ENCODE assay signal across 8 mouse cellular contexts in the genomic region with DNA sequence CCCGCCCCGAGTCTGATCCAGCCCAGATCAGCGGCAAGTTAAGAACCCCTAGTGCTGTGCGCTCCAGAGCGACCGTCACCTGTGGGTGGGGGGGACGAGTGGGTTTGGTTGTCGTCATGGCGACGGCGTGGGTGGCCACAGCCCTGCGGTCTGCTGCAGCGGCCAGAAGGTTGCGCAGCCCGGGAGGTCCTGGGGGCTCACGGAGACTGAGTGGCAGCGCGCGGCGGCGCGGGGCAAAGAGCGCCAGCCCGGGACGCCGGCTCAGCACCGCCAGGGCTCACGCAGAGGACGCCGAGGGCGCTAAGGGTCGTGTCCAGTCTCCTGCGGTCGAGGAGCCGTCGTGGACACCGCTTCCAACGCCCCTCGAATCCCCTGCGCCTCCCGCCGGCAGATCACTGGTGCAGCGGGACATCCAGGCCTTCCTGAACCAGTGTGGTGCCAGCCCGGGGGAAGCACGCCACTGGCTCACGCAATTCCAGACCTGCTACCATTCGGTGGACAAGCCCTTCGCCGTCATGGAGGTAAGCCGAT. TPM values are rescaled to one million over a fixed set of nuclear protein-coding genes. Genes with fewer than 3 reads are reported as not detected.
A peak's percentile ranks its signal among the peaks of the same experiment; 100 is the strongest.
DNase-seq lines count a peak whose midpoint lies in the region; ATAC-seq and TF ChIP-seq lines count a peak whose summit lies in the region.

A gene (plus strand): TSS at position 43 of the 531 bp plus-strand sequence.

- TF ChIP-seq EP300 in lung, postnatal 0 days (IDR thresholded peaks at IDR 0.05) = no peak

- H3K4me3 ChIP-seq in lung, postnatal 0 days (ENCODE audit: low read depth, low read length) = peak within 1 kb of the TSS; percentile 10
- H3K4me3 ChIP-seq in limb, embryonic 15.5 days = peak within 1 kb of the TSS; percentile 32
- peak within 1 kb of the TSS; percentile 39 for H3K4me3 ChIP-seq in stomach, embryonic 15.5 days (replicated peaks)

- no peak within 1 kb of the TSS for H3K9ac ChIP-seq in lung, postnatal 0 days (replicated peaks; ENCODE audit: low read depth)
- no peak within 1 kb of the TSS for H3K9ac ChIP-seq in limb, embryonic 15.5 days
- no peak within 1 kb of the TSS for H3K9ac ChIP-seq in stomach, embryonic 15.5 days

- TF ChIP-seq CTCF in lung, postnatal 0 days (IDR thresholded peaks at IDR 0.05) = no peak

- H3K9me3 ChIP-seq in lung, postnatal 0 days (ENCODE audit: low read length) = no peaks in the 10 kb centered on the region
- no peaks in the 10 kb centered on the region for H3K9me3 ChIP-seq in limb, embryonic 15.5 days
- H3K9me3 ChIP-seq in stomach, embryonic 15.5 days = no peaks in the 10 kb centered on the region

- no peak for DNase-seq in lung, postnatal 0 days (ENCODE audit: low spot score)
- no peak for DNase-seq in lung, postnatal 14 days
- DNase-seq in left cerebral cortex, adult 11 months (ENCODE audit: low spot score) = no peak
- no peak for DNase-seq in layer of hippocampus, adult 9-11 months

- peaks cover 44% of the 10 kb centered on the region for H3K27me3 ChIP-seq in lung, postnatal 0 days (replicated peaks; ENCODE audit: insufficient read depth, low read length)
- H3K27me3 ChIP-seq in limb, embryonic 15.5 days = peaks cover 77% of the 10 kb centered on the region
- peaks cover 48% of the 10 kb centered on the region for H3K27me3 ChIP-seq in stomach, embryonic 15.5 days (replicated peaks)

- 1% methylated on average over 44 of the region's 50 CpGs for WGBS in lung, postnatal 0 days
- WGBS in limb, embryonic 15.5 days = under 1% methylated on average over 47 of the region's 50 CpGs
- WGBS in stomach, embryonic 15.5 days = 2% methylated on average over 47 of the region's 50 CpGs

- peak within 1 kb of the TSS; percentile 30; the same call in 1 of the 2 replicates for H3K4me2 ChIP-seq in lung, postnatal 0 days (replicated peaks; ENCODE audit: low read depth, low read length)
- H3K4me2 ChIP-seq in limb, embryonic 15.5 days = peak within 1 kb of the TSS; percentile 50
- H3K4me2 ChIP-seq in stomach, embryonic 15.5 days = peak within 1 kb of the TSS; percentile 57

- peak; percentile 43 for ATAC-seq in lung, postnatal 0 days
- peak; percentile 18; the same call in 1 of the 2 replicates for ATAC-seq in erythroblast, adult 5-6 weeks (replicated peaks; ENCODE audit: low FRiP score, poor library complexity, severe bottlenecking)
- peak; percentile 15; the same call in 1 of the 2 replicates for ATAC-seq in limb, embryonic 15.5 days (ENCODE audit: insufficient number of reproducible peaks, low FRiP score, low TSS enrichment, low read depth)
- no peak for ATAC-seq in stomach, embryonic 15.5 days (ENCODE audit: insufficient read depth, low FRiP score, low read depth)
- no peak for ATAC-seq in cerebellum, adult (ENCODE audit: insufficient number of reproducible peaks, low FRiP score, low TSS enrichment)

- no peaks in the 10 kb centered on the region for H3K4me1 ChIP-seq in lung, postnatal 0 days (ENCODE audit: insufficient read depth, low read depth, low read length)
- peaks cover 27% of the 10 kb centered on the region for H3K4me1 ChIP-seq in limb, embryonic 15.5 days
- peaks cover 22% of the 10 kb centered on the region for H3K4me1 ChIP-seq in stomach, embryonic 15.5 days

- no peak within 1 kb of the TSS for H3K27ac ChIP-seq in lung, postnatal 0 days (ENCODE audit: low read length)
- no peak within 1 kb of the TSS for H3K27ac ChIP-seq in limb, embryonic 15.5 days
- no peak within 1 kb of the TSS for H3K27ac ChIP-seq in stomach, embryonic 15.5 days

- H3K36me3 ChIP-seq in lung, postnatal 0 days (ENCODE audit: insufficient read depth, low read length) = no peaks in the 10 kb centered on the region
- no peaks in the 10 kb centered on the region for H3K36me3 ChIP-seq in limb, embryonic 15.5 days
- H3K36me3 ChIP-seq in stomach, embryonic 15.5 days = no peaks in the 10 kb centered on the region

RNA-seq across cellular contexts. Expression of the gene that starts here (rescaled TPM):
- 0.91 and 1.4 TPM in 2 replicates for polyA plus RNA-seq in lung, postnatal 0 days (2015; fragmentation: Nextera tagmentation; extraction: Ambion mirVana)
- not detected in 2 replicates for total RNA-seq in erythroblast, adult 5-6 weeks (2015; ENCODE audit: low replicate concordance)
- total RNA-seq in erythroblast, adult 5-6 weeks (2017; ENCODE audit: low replicate concordance) = 0.43 and 1.5 TPM in 2 replicates
- 0.12 and 0.14 TPM in 2 replicates for polyA plus RNA-seq in limb, embryonic 15.5 days (2015; fragmentation: Nextera tagmentation; extraction: Ambion mirVana)
- polyA plus RNA-seq in stomach, embryonic 15.5 days (2015; fragmentation: Nextera tagmentation; extraction: Ambion mirVana) = 6.2 and 6.5 TPM in 2 replicates

Comparison
In these comparisons a context has a peak if more than half of its experiments do, and no peak if none do; other contexts are left out.
1. Peak in ATAC-seq, H3K4me3 ChIP-seq and H3K4me2 ChIP-seq in limb, embryonic 15.5 days; RNA of the gene not detected or under 1 TPM.
2. ATAC-seq: peak in lung, postnatal 0 days (single experiment) and erythroblast, adult 5-6 weeks (single experiment); none in stomach, embryonic 15.5 days (single experiment) and cerebellum, adult (single experiment).
3. Peak in every context shown above with its lines, with median percentiles within 50 percentile points of each other: H3K4me2 ChIP-seq and H3K4me3 ChIP-seq.